Mouse (Mus musculus) B cell, adult 62 days (primary cell): ENCODE measurements around the gene Cdc42ep3. TPM values are rescaled to one million over a fixed set of nuclear protein-coding genes. Genes with fewer than 3 reads are reported as not detected.

Source experiments
- total RNA-seq: library from RNA; stranded (reverse); gene quantifications from 4 replicates; pipeline ENCODE4 v1.2.4, GENCODE M21; 2023

Cdc42ep3 gene
- total RNA-seq, result 11.7 to 21.5 TPM (median 12.7 TPM) in 4 replicates

GRCm38 (mm10) chr17:79354444-79355270 is at the start of gene Cdc42ep3:
Cdc42ep3 (minus strand) TSS chr17:79355091.

